Mouse (Mus musculus): ENCODE measurements at regions not wholly inside any gene's neighbourhood (a gene's known extent, or its start where the extent isn't known, plus 50 kb on each side); places are given as distances from the start of the nearest gene placed in this dataset.

GRCm38 (mm10) chr11:31282136-31282535 lies 87.7 kb downstream of the Stc2 start:
- 83% methylated on average over 2 of the region's 2 CpGs for WGBS
- Histone ChIP-seq H3K4me1 (replicated peaks; ENCODE audit: control insufficient read depth, insufficient read depth, low read length) (no peaks in the 10 kb centered on the region), H3K27me3 (ENCODE audit: control insufficient read depth, insufficient read depth, low read length) (no peaks in the 10 kb centered on the region), H3K4me3 (ENCODE audit: low read depth, low read length) (no peak overlapping the region), H3K9ac (ENCODE audit: low read length) (no peak overlapping the region), H3K9me3 (ENCODE audit: control insufficient read depth, low read length) (no peaks in the 10 kb centered on the region), H3K27ac (ENCODE audit: low read depth, low read length) (no peak overlapping the region), H3K4me2 (ENCODE audit: low read depth, low read length, severe bottlenecking) (no peak overlapping the region), H3K36me3 (ENCODE audit: control insufficient read depth, insufficient read depth, low read length) (no peaks in the 10 kb centered on the region)
- DNase-seq (ENCODE audit: low spot score) (no peak), ATAC-seq (replicated peaks; ENCODE audit: low FRiP score) (no peak)

- DNase-seq (ENCODE audit: low spot score) (peak; percentile 55), ATAC-seq (replicated peaks; ENCODE audit: low FRiP score) (peak; percentile 42; the same call in 1 of the 2 replicates)
These were observed 66.2 kb upstream of the Gm17332 start for GRCm38 (mm10) chr11:31248467-31248866.

More at GRCm38 (mm10) chr11:31248467-31248866, 66.2 kb upstream of the Gm17332 start:
- Histone ChIP-seq H3K27me3 (ENCODE audit: control insufficient read depth, insufficient read depth, low read length) (no peaks in the 10 kb centered on the region), H3K4me3 (ENCODE audit: low read depth, low read length) (no peak overlapping the region), H3K9ac (ENCODE audit: low read length) (no peak overlapping the region), H3K9me3 (ENCODE audit: control insufficient read depth, low read length) (no peaks in the 10 kb centered on the region), H3K4me2 (ENCODE audit: low read depth, low read length, severe bottlenecking) (no peak overlapping the region), H3K27ac (ENCODE audit: low read depth, low read length) (no peak overlapping the region), H3K36me3 (ENCODE audit: control insufficient read depth, insufficient read depth, low read length) (no peaks in the 10 kb centered on the region), H3K4me1 (replicated peaks; ENCODE audit: control insufficient read depth, insufficient read depth, low read length) (no peaks in the 10 kb centered on the region)
- 27% methylated on average over 2 of the region's 2 CpGs for WGBS

Data from forebrain, embryonic 11.5 days (tissue).